ENCODE assay signal across 8 mouse cellular contexts in the genomic region with DNA sequence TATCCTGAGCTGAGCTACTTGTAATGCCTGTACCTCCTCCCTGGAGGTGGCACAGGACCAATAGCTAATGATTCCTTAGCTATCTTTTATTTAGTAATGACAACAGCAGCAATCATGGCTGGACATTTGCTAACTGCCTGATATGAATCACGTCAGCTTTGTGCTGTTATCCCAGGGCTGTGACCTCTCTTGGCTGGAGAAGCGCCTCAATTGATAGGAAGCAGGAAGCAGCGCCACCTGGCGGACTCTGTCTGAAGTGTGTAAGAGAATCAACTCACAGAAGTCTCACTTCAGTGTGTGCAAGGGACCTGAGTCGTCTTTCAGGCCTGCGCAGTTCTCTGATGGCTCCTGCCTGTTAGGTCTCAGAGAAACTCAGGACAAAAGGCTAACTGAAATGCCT. TPM values are rescaled to one million over a fixed set of nuclear protein-coding genes. Genes with fewer than 3 reads are reported as not detected.
DNase-seq lines count a peak whose midpoint lies in the region; ATAC-seq and TF ChIP-seq lines count a peak whose summit lies in the region.

No protein-coding gene starts in this region.

- no peaks in the 10 kb centered on the region for H3K9me3 ChIP-seq in forebrain, embryonic 12.5 days
- H3K9me3 ChIP-seq in heart, postnatal 0 days (replicated peaks; ENCODE audit: control insufficient read depth, low read length), result no peaks in the 10 kb centered on the region
- no peaks in the 10 kb centered on the region for H3K9me3 ChIP-seq in liver, embryonic 16.5 days (replicated peaks; ENCODE audit: control insufficient read depth, low read length)
- H3K9me3 ChIP-seq in neural tube, embryonic 13.5 days, result no peaks in the 10 kb centered on the region

- DNase-seq in CD4-positive, CD25-positive, alpha-beta regulatory T cell, adult 2 months (ENCODE audit: low read depth, low spot score), result peak; percentile 86
- DNase-seq in heart, postnatal 0 days (ENCODE audit: low spot score), result peak; percentile 68
- peak; percentile 87 to 96 for DNase-seq in kidney, postnatal 36 days

- 8% methylated on average over 6 of the region's 6 CpGs for WGBS in forebrain, embryonic 12.5 days
- WGBS in heart, postnatal 0 days, result 7% methylated on average over 6 of the region's 6 CpGs
- WGBS in liver, embryonic 16.5 days (ENCODE audit: insufficient replicate concordance), result 5% methylated on average over 6 of the region's 6 CpGs
- 7% methylated on average over 6 of the region's 6 CpGs for WGBS in neural tube, embryonic 13.5 days

- H3K4me3 ChIP-seq in brown adipose tissue, adult 24 weeks (ENCODE audit: insufficient read depth, low read depth, low read length), result peak overlapping the region; percentile 44
- H3K4me3 ChIP-seq in forebrain, embryonic 12.5 days (replicated peaks), result no peak overlapping the region
- H3K4me3 ChIP-seq in heart, postnatal 0 days (ENCODE audit: low read depth, low read length), result peak overlapping the region; percentile 20
- no peak overlapping the region for H3K4me3 ChIP-seq in liver, embryonic 16.5 days (ENCODE audit: low read depth, low read length)
- no peak overlapping the region for H3K4me3 ChIP-seq in neural tube, embryonic 13.5 days
- H3K4me3 ChIP-seq in testis, adult 2 months (ENCODE audit: control insufficient read depth, low read depth, low read length), result peak overlapping the region; percentile 26

- H3K9ac ChIP-seq in forebrain, embryonic 12.5 days, result no peak overlapping the region
- no peak overlapping the region for H3K9ac ChIP-seq in heart, postnatal 0 days (replicated peaks; ENCODE audit: low read depth, low read length)
- no peak overlapping the region for H3K9ac ChIP-seq in liver, embryonic 16.5 days (ENCODE audit: low read depth, low read length)
- H3K9ac ChIP-seq in neural tube, embryonic 13.5 days, result peak overlapping the region; percentile 18; the same call in 1 of the 2 replicates

- no peaks in the 10 kb centered on the region for H3K36me3 ChIP-seq in forebrain, embryonic 12.5 days (replicated peaks)
- H3K36me3 ChIP-seq in heart, postnatal 0 days (replicated peaks; ENCODE audit: control insufficient read depth, insufficient read depth, low read length), result no peaks in the 10 kb centered on the region
- H3K36me3 ChIP-seq in liver, embryonic 16.5 days (ENCODE audit: control insufficient read depth, insufficient read depth), result no peaks in the 10 kb centered on the region
- no peaks in the 10 kb centered on the region for H3K36me3 ChIP-seq in neural tube, embryonic 13.5 days
- no peaks in the 10 kb centered on the region for H3K36me3 ChIP-seq in testis, adult 2 months (ENCODE audit: control insufficient read depth, insufficient read depth, low read length)

- no peak overlapping the region for H3K4me2 ChIP-seq in forebrain, embryonic 12.5 days
- peak overlapping the region; percentile 30 for H3K4me2 ChIP-seq in heart, postnatal 0 days (ENCODE audit: low read depth, low read length)
- 0 out of 2 replicates have a peak overlapping the region, but pooled peaks have one; percentile 1 for H3K4me2 ChIP-seq in liver, embryonic 16.5 days (ENCODE audit: low read depth, low read length)
- no peak overlapping the region; the same call in 1 of the 2 replicates for H3K4me2 ChIP-seq in neural tube, embryonic 13.5 days

- H3K4me1 ChIP-seq in brown adipose tissue, adult 24 weeks (ENCODE audit: control insufficient read depth, insufficient read depth, insufficient read length, low read length), result no peaks in the 10 kb centered on the region
- peaks cover 8% of the 10 kb centered on the region; the same call in 1 of the 2 replicates for H3K4me1 ChIP-seq in forebrain, embryonic 12.5 days
- no peaks in the 10 kb centered on the region for H3K4me1 ChIP-seq in heart, postnatal 0 days (ENCODE audit: control insufficient read depth, insufficient read depth)
- no peaks in the 10 kb centered on the region for H3K4me1 ChIP-seq in liver, embryonic 16.5 days (ENCODE audit: control insufficient read depth, low read depth, low read length)
- 0 out of 2 replicates have a peak, but pooled peaks cover 4% of the 10 kb centered on the region for H3K4me1 ChIP-seq in neural tube, embryonic 13.5 days (replicated peaks)
- peaks cover 4% of the 10 kb centered on the region for H3K4me1 ChIP-seq in testis, adult 2 months (ENCODE audit: control insufficient read depth, insufficient read depth, low read length)

- TF ChIP-seq EP300 in heart, postnatal 0 days (IDR thresholded peaks at IDR 0.05; ENCODE audit: low read depth), result no peak

- peak; percentile 81 for ATAC-seq in forebrain, embryonic 12.5 days (ENCODE audit: low FRiP score)
- ATAC-seq in heart, postnatal 0 days (ENCODE audit: insufficient read depth, low read depth), result peak; percentile 72
- ATAC-seq in liver, embryonic 16.5 days (ENCODE audit: low read depth), result peak; percentile 63
- peak; percentile 86 for ATAC-seq in neural tube, embryonic 13.5 days (ENCODE audit: low read depth)

- no peak for TF ChIP-seq POLR2A in testis, adult 2 months (IDR thresholded peaks at IDR 0.05; ENCODE audit: control insufficient read depth, low read depth, low read length)

- TF ChIP-seq CTCF in heart, postnatal 0 days (IDR thresholded peaks at IDR 0.05; ENCODE audit: low read depth), result peak; percentile 94
- peak; percentile 88 for TF ChIP-seq CTCF in testis, adult 2 months (IDR thresholded peaks at IDR 0.05; ENCODE audit: control insufficient read depth, insufficient read depth, insufficient replicate concordance, low read depth, low read length)

- peak overlapping the region; percentile 77 for H3K27ac ChIP-seq in brown adipose tissue, adult 24 weeks (replicated peaks; ENCODE audit: low read depth, low read length)
- H3K27ac ChIP-seq in forebrain, embryonic 12.5 days, result no peak overlapping the region
- H3K27ac ChIP-seq in heart, postnatal 0 days (ENCODE audit: low read depth), result no peak overlapping the region
- no peak overlapping the region for H3K27ac ChIP-seq in liver, embryonic 16.5 days (ENCODE audit: low read length)
- H3K27ac ChIP-seq in neural tube, embryonic 13.5 days (replicated peaks), result no peak overlapping the region
- no peak overlapping the region for H3K27ac ChIP-seq in testis, adult 2 months (ENCODE audit: control insufficient read depth, insufficient read depth, low read depth, low read length)

- 0 out of 2 replicates have a peak, but pooled peaks cover 4% of the 10 kb centered on the region for H3K27me3 ChIP-seq in forebrain, embryonic 12.5 days
- 0 out of 2 replicates have a peak, but pooled peaks cover 5% of the 10 kb centered on the region for H3K27me3 ChIP-seq in heart, postnatal 0 days (ENCODE audit: control insufficient read depth, insufficient read depth, low read length)
- no peaks in the 10 kb centered on the region for H3K27me3 ChIP-seq in liver, embryonic 16.5 days (ENCODE audit: control insufficient read depth, insufficient read depth, low read depth, low read length)
- H3K27me3 ChIP-seq in neural tube, embryonic 13.5 days, result peaks cover 4% of the 10 kb centered on the region; the same call in 1 of the 2 replicates
- no peaks in the 10 kb centered on the region for H3K27me3 ChIP-seq in testis, adult 2 months (ENCODE audit: control insufficient read depth, insufficient read depth, low read length)

RNA-seq across cellular contexts. Expression of gene 1810062G17Rik, which starts 19.7 kb away (rescaled TPM):
- polyA plus RNA-seq in brown adipose tissue, adult 24 weeks (2012; ENCODE audit: insufficient read depth, insufficient read length, missing spikeins), result 2.1 and 3.8 TPM in 2 replicates
- 0.45 and 0.57 TPM in 2 replicates for polyA plus RNA-seq in forebrain, embryonic 12.5 days (2016; fragmentation: Nextera tagmentation; extraction: Ambion mirVana)
- total RNA-seq in heart, postnatal 0 days (2014; rRNA removed; ENCODE audit: low replicate concordance), result 6.2 TPM in 1 of 2 replicates, not detected in the other
- polyA plus RNA-seq in heart, postnatal 0 days (2015; fragmentation: Nextera tagmentation; extraction: Ambion mirVana), result 1.2 and 1.8 TPM in 2 replicates
- polyA plus RNA-seq in liver, embryonic 16.5 days (2015; fragmentation: Nextera tagmentation; extraction: Ambion mirVana), result 0.96 and 1.1 TPM in 2 replicates
- 0.34 and 0.59 TPM in 2 replicates for polyA plus RNA-seq in neural tube, embryonic 13.5 days (2015; fragmentation: Nextera tagmentation; extraction: Ambion mirVana)
- 0.40 and 0.78 TPM in 2 replicates for polyA plus RNA-seq in testis, adult 2 months (2012; rRNA removed)

RNA-seq across cellular contexts. Expression of gene Anxa5, which starts 19.7 kb away (rescaled TPM):
- 448 and 597 TPM in 2 replicates for polyA plus RNA-seq in brown adipose tissue, adult 24 weeks (2012; ENCODE audit: insufficient read depth, insufficient read length, missing spikeins)
- polyA plus RNA-seq in forebrain, embryonic 12.5 days (2016; fragmentation: Nextera tagmentation; extraction: Ambion mirVana), result 67.5 and 75.3 TPM in 2 replicates
- total RNA-seq in heart, postnatal 0 days (2014; rRNA removed; ENCODE audit: low replicate concordance), result 162 and 218 TPM in 2 replicates
- polyA plus RNA-seq in heart, postnatal 0 days (2015; fragmentation: Nextera tagmentation; extraction: Ambion mirVana), result 261 and 263 TPM in 2 replicates
- polyA plus RNA-seq in liver, embryonic 16.5 days (2015; fragmentation: Nextera tagmentation; extraction: Ambion mirVana), result 80.2 and 80.3 TPM in 2 replicates
- polyA plus RNA-seq in neural tube, embryonic 13.5 days (2015; fragmentation: Nextera tagmentation; extraction: Ambion mirVana), result 211 and 212 TPM in 2 replicates
- 20.1 and 35.3 TPM in 2 replicates for polyA plus RNA-seq in testis, adult 2 months (2012; rRNA removed)

RNA-seq across cellular contexts. Expression of gene Gm11549, which starts 26.2 kb away (rescaled TPM):
- polyA plus RNA-seq in brown adipose tissue, adult 24 weeks (2012; ENCODE audit: insufficient read depth, insufficient read length, missing spikeins), result not detected in 2 replicates
- 1.1 and 1.4 TPM in 2 replicates for polyA plus RNA-seq in forebrain, embryonic 12.5 days (2016; fragmentation: Nextera tagmentation; extraction: Ambion mirVana)
- 0.66 TPM in 1 of 2 replicates, not detected in the other for total RNA-seq in heart, postnatal 0 days (2014; rRNA removed; ENCODE audit: low replicate concordance)
- polyA plus RNA-seq in heart, postnatal 0 days (2015; fragmentation: Nextera tagmentation; extraction: Ambion mirVana), result 0.07 and 0.26 TPM in 2 replicates
- not detected in 2 replicates for polyA plus RNA-seq in liver, embryonic 16.5 days (2015; fragmentation: Nextera tagmentation; extraction: Ambion mirVana)
- 1.9 and 2.2 TPM in 2 replicates for polyA plus RNA-seq in neural tube, embryonic 13.5 days (2015; fragmentation: Nextera tagmentation; extraction: Ambion mirVana)
- polyA plus RNA-seq in testis, adult 2 months (2012; rRNA removed), result 0.08 and 0.19 TPM in 2 replicates

RNA-seq across cellular contexts. Expression of gene Exosc9, which starts 57.0 kb away (rescaled TPM):
- 27.0 and 31.0 TPM in 2 replicates for polyA plus RNA-seq in brown adipose tissue, adult 24 weeks (2012; ENCODE audit: insufficient read depth, insufficient read length, missing spikeins)
- polyA plus RNA-seq in forebrain, embryonic 12.5 days (2016; fragmentation: Nextera tagmentation; extraction: Ambion mirVana), result 84.2 and 86.1 TPM in 2 replicates
- 22.6 and 31.7 TPM in 2 replicates for total RNA-seq in heart, postnatal 0 days (2014; rRNA removed; ENCODE audit: low replicate concordance)
- 39.6 and 40.9 TPM in 2 replicates for polyA plus RNA-seq in heart, postnatal 0 days (2015; fragmentation: Nextera tagmentation; extraction: Ambion mirVana)
- 30.0 and 36.6 TPM in 2 replicates for polyA plus RNA-seq in liver, embryonic 16.5 days (2015; fragmentation: Nextera tagmentation; extraction: Ambion mirVana)
- polyA plus RNA-seq in neural tube, embryonic 13.5 days (2015; fragmentation: Nextera tagmentation; extraction: Ambion mirVana), result 94.8 and 95.5 TPM in 2 replicates
- 12.0 and 21.9 TPM in 2 replicates for polyA plus RNA-seq in testis, adult 2 months (2012; rRNA removed)

Comparison
In these comparisons a context has a peak if more than half of its experiments do, and no peak if none do; other contexts are left out.
1. H3K4me3 ChIP-seq: peak in brown adipose tissue, adult 24 weeks (single experiment), heart, postnatal 0 days (single experiment) and testis, adult 2 months (single experiment); none in forebrain, embryonic 12.5 days (single experiment), liver, embryonic 16.5 days (single experiment) and neural tube, embryonic 13.5 days (single experiment).
2. H3K4me2 ChIP-seq: peak in heart, postnatal 0 days (single experiment) and liver, embryonic 16.5 days (single experiment); none in forebrain, embryonic 12.5 days (single experiment) and neural tube, embryonic 13.5 days (single experiment).
3. Peak in every context shown above with its lines, with median percentiles within 50 percentile points of each other: DNase-seq and ATAC-seq.